Mouse (Mus musculus): Measurements from ENCODE around the gene Ccdc116. TPM values are rescaled to one million over a fixed set of nuclear protein-coding genes. Genes with fewer than 3 reads are reported as not detected.
"Not testable (repeated sequence)": the region's sequence is repeated elsewhere in the genome, so short reads cannot be mapped to it uniquely, and the experiment has no call there.

The Ccdc116 gene
- 1.3 TPM in 2 replicates for polyA plus RNA-seq (2015; fragmentation: Nextera tagmentation; extraction: Ambion mirVana)

GRCm38 (mm10) chr16:17146772-17147235 is at the start of gene Ccdc116:
Gene Ccdc116 (minus strand): TSS chr16:17147229.
- no peaks in the 10 kb centered on the region for H3K9me3 ChIP-seq
- peaks cover 15% of the 10 kb centered on the region for H3K4me1 ChIP-seq
- H3K36me3 ChIP-seq = no peaks in the 10 kb centered on the region
- WGBS = 0% methylated on average over 34 of the region's 34 CpGs
- no peak within 1 kb of the TSS; the same call in 1 of the 2 replicates for H3K27ac ChIP-seq (replicated peaks)
- ATAC-seq (replicated peaks) = peak; percentile 90
- H3K4me2 ChIP-seq (replicated peaks) = peak within 1 kb of the TSS; percentile 90
- H3K4me3 ChIP-seq = peak within 1 kb of the TSS; percentile 52
- H3K9ac ChIP-seq (replicated peaks) = peak within 1 kb of the TSS; percentile 47
- peaks cover 5% of the 10 kb centered on the region; the same call in 1 of the 2 replicates for H3K27me3 ChIP-seq

GRCm38 (mm10) chr16:17193823-17194222 is 46.8 kb upstream of the Ccdc116 start:
- Histone ChIP-seq H3K27me3 (no peaks in the 10 kb centered on the region), H3K4me1 (peaks cover 2% of the 10 kb centered on the region; the same call in 1 of the 2 replicates), H3K4me3 (no peak overlapping the region), H3K9me3 (no peaks in the 10 kb centered on the region), H3K9ac (replicated peaks) (no peak overlapping the region), H3K27ac (replicated peaks) (no peak overlapping the region), H3K36me3 (no peaks in the 10 kb centered on the region), H3K4me2 (replicated peaks) (no peak overlapping the region)
- no peak for ATAC-seq (replicated peaks)
- 90% methylated on average over 4 of the region's 4 CpGs for WGBS

GRCm38 (mm10) chr16:17185475-17185874 is 38.4 kb upstream of the Ccdc116 start:
- Histone ChIP-seq H3K36me3 (0 out of 2 replicates have a peak, but pooled peaks cover 3% of the 10 kb centered on the region), H3K4me1 (no peaks in the 10 kb centered on the region), H3K9me3 (no peaks in the 10 kb centered on the region), H3K27me3 (no peaks in the 10 kb centered on the region), H3K27ac (replicated peaks) (no peak overlapping the region), H3K9ac (replicated peaks) (no peak overlapping the region), H3K4me3 (no peak overlapping the region), H3K4me2 (replicated peaks) (no peak overlapping the region)
- no peak for ATAC-seq (replicated peaks)

- Histone ChIP-seq H3K4me1 (no peaks in the 10 kb centered on the region), H3K9ac (replicated peaks) (no peak overlapping the region), H3K9me3 (no peaks in the 10 kb centered on the region), H3K4me2 (replicated peaks) (no peak overlapping the region), H3K27ac (replicated peaks) (no peak overlapping the region), H3K27me3 (no peaks in the 10 kb centered on the region), H3K4me3 (no peak overlapping the region), H3K36me3 (0 out of 2 replicates have a peak, but pooled peaks cover 3% of the 10 kb centered on the region)
- no peak for ATAC-seq (replicated peaks)
- 85% methylated on average over 3 of the region's 3 CpGs for whole genome bisulfite sequencing
These were observed 36.0 kb upstream of the Ccdc116 start for GRCm38 (mm10) chr16:17183003-17183402.

GRCm38 (mm10) chr16:17182136-17182535 is 35.1 kb upstream of the Ccdc116 start:
- 88% methylated on average over 2 of the region's 2 CpGs for whole genome bisulfite sequencing
- Histone ChIP-seq H3K9me3 (no peaks in the 10 kb centered on the region), H3K27me3 (no peaks in the 10 kb centered on the region), H3K4me3 (no peak overlapping the region), H3K36me3 (0 out of 2 replicates have a peak, but pooled peaks cover 3% of the 10 kb centered on the region), H3K4me1 (no peaks in the 10 kb centered on the region), H3K27ac (replicated peaks) (no peak overlapping the region), H3K4me2 (replicated peaks) (no peak overlapping the region), H3K9ac (replicated peaks) (no peak overlapping the region)
- no peak for ATAC-seq (replicated peaks)

- H3K4me3 ChIP-seq = no peak overlapping the region
- H3K9me3 ChIP-seq = no peaks in the 10 kb centered on the region
- no peak for ATAC-seq (replicated peaks)
- no peak overlapping the region for H3K4me2 ChIP-seq (replicated peaks)
- H3K4me1 ChIP-seq = no peaks in the 10 kb centered on the region
- WGBS = 84% methylated on average over 4 of the region's 4 CpGs
- no peaks in the 10 kb centered on the region for H3K27me3 ChIP-seq
- no peak overlapping the region for H3K27ac ChIP-seq (replicated peaks)
- H3K36me3 ChIP-seq = 0 out of 2 replicates have a peak, but pooled peaks cover 3% of the 10 kb centered on the region
- no peak overlapping the region for H3K9ac ChIP-seq (replicated peaks)
These were observed 34.4 kb upstream of the Ccdc116 start for GRCm38 (mm10) chr16:17181382-17181781.

GRCm38 (mm10) chr16:17179706-17180105 is 32.7 kb upstream of the Ccdc116 start:
- no peak overlapping the region for H3K9ac ChIP-seq (replicated peaks)
- H3K4me3 ChIP-seq = no peak overlapping the region
- no peak overlapping the region for H3K4me2 ChIP-seq (replicated peaks)
- H3K9me3 ChIP-seq = no peaks in the 10 kb centered on the region
- 0 out of 2 replicates have a peak, but pooled peaks cover under 1% of the 10 kb centered on the region for H3K36me3 ChIP-seq
- ATAC-seq (replicated peaks) = no peak
- no peaks in the 10 kb centered on the region for H3K27me3 ChIP-seq
- no peak overlapping the region for H3K27ac ChIP-seq (replicated peaks)
- 95% methylated on average over 3 of the region's 3 CpGs for WGBS
- no peaks in the 10 kb centered on the region for H3K4me1 ChIP-seq

GRCm38 (mm10) chr16:17177623-17178170 is 30.7 kb upstream of the Ccdc116 start:
- Histone ChIP-seq H3K4me3 (no peak overlapping the region), H3K9ac (replicated peaks) (no peak overlapping the region), H3K4me2 (replicated peaks) (no peak overlapping the region), H3K27me3 (no peaks in the 10 kb centered on the region), H3K27ac (replicated peaks) (no peak overlapping the region), H3K36me3 (peaks cover 11% of the 10 kb centered on the region), H3K4me1 (no peaks in the 10 kb centered on the region), H3K9me3 (no peaks in the 10 kb centered on the region)
- WGBS = 96% methylated on average over 1 of the region's 1 CpGs
- no peak for ATAC-seq (replicated peaks)

- Histone ChIP-seq H3K9me3 (no peaks in the 10 kb centered on the region), H3K4me2 (replicated peaks) (no peak overlapping the region), H3K4me1 (no peaks in the 10 kb centered on the region), H3K4me3 (no peak overlapping the region), H3K9ac (replicated peaks) (no peak overlapping the region), H3K27ac (replicated peaks) (no peak overlapping the region), H3K27me3 (no peaks in the 10 kb centered on the region), H3K36me3 (peaks cover 27% of the 10 kb centered on the region)
- no peak for ATAC-seq (replicated peaks)
- WGBS = 89% methylated on average over 2 of the region's 2 CpGs
These were observed 28.7 kb upstream of the Ccdc116 start for GRCm38 (mm10) chr16:17175765-17176164.

- Histone ChIP-seq H3K36me3 (peaks cover 42% of the 10 kb centered on the region), H3K9me3 (no peaks in the 10 kb centered on the region)
- ATAC-seq (replicated peaks) = no peak
These were observed 21.0 kb upstream of the Ccdc116 start for GRCm38 (mm10) chr16:17168049-17168448.

GRCm38 (mm10) chr16:17167179-17167578 is 20.1 kb upstream of the Ccdc116 start:
- no peaks in the 10 kb centered on the region for H3K9me3 ChIP-seq
- H3K36me3 ChIP-seq = peaks cover 37% of the 10 kb centered on the region
- no peak overlapping the region for H3K4me3 ChIP-seq
- no peak for ATAC-seq (replicated peaks)
- H3K27ac ChIP-seq (replicated peaks) = no peak overlapping the region
- no peaks in the 10 kb centered on the region for H3K27me3 ChIP-seq
- H3K9ac ChIP-seq (replicated peaks) = no peak overlapping the region
- H3K4me1 ChIP-seq = no peaks in the 10 kb centered on the region
- no peak overlapping the region for H3K4me2 ChIP-seq (replicated peaks)

More at GRCm38 (mm10) chr16:17168049-17168448, 21.0 kb upstream of the Ccdc116 start:
- Histone ChIP-seq H3K27ac (replicated peaks) (no peak overlapping the region), H3K4me3 (no peak overlapping the region), H3K9ac (replicated peaks) (no peak overlapping the region), H3K4me1 (no peaks in the 10 kb centered on the region), H3K4me2 (replicated peaks) (no peak overlapping the region), H3K27me3 (no peaks in the 10 kb centered on the region)
- WGBS = 93% methylated on average over 5 of the region's 5 CpGs

GRCm38 (mm10) chr16:17165478-17165877 is 18.4 kb upstream of the Ccdc116 start:
- WGBS = 92% methylated on average over 1 of the region's 1 CpGs
- H3K9ac ChIP-seq (replicated peaks); H3K4me3 ChIP-seq: not testable (repeated sequence)

GRCm38 (mm10) chr16:17154346-17154745 is 7.3 kb upstream of the Ccdc116 start:
- no peaks in the 10 kb centered on the region for H3K27me3 ChIP-seq
- no peaks in the 10 kb centered on the region for H3K4me1 ChIP-seq
- H3K27ac ChIP-seq (replicated peaks) = no peak overlapping the region
- H3K36me3 ChIP-seq = peaks cover 31% of the 10 kb centered on the region; the same call in 1 of the 2 replicates
- no peak overlapping the region for H3K4me3 ChIP-seq
- H3K9ac ChIP-seq (replicated peaks) = no peak overlapping the region
- 97% methylated on average over 2 of the region's 2 CpGs for WGBS
- no peak overlapping the region for H3K4me2 ChIP-seq (replicated peaks)
- no peak for ATAC-seq (replicated peaks)
- no peaks in the 10 kb centered on the region for H3K9me3 ChIP-seq

More at GRCm38 (mm10) chr16:17165478-17165877, 18.4 kb upstream of the Ccdc116 start:
- H3K4me2 ChIP-seq (replicated peaks); H3K9me3 ChIP-seq; ATAC-seq (replicated peaks); H3K27ac ChIP-seq (replicated peaks); H3K4me1 ChIP-seq; H3K27me3 ChIP-seq: not testable (repeated sequence)
- peaks cover 27% of the 10 kb centered on the region for H3K36me3 ChIP-seq

All from forebrain, embryonic 15.5 days (tissue).